Mouse (Mus musculus) forebrain, embryonic 16.5 days (tissue): ENCODE results near the gene Fbxo39. TPM values are rescaled to one million over a fixed set of nuclear protein-coding genes. Genes with fewer than 3 reads are reported as not detected.

ENCODE experiments used
- ATAC-seq: fragments of 200-750 bp; cut with Nextera tagmentation; 2 replicates; pipeline ENCODE4 v1.8.0; 2017; ENCODE audit warnings: mild to moderate bottlenecking, moderate library complexity
- H3K27ac ChIP-seq: fragments of 300-500 bp; sonication (generic); 2 replicates; pipeline ENCODE4 v1.5.1; 2014; ENCODE audit warnings: low read length, control low read depth
- H3K27me3 ChIP-seq: fragments of 300-500 bp; sonication (generic); replicated peaks from 2 replicates; pipeline ENCODE4 v1.6.1; 2014; ENCODE audit warnings: low read length; ENCODE audit not compliant: control insufficient read depth, insufficient read depth
- H3K36me3 ChIP-seq: fragments of 300-500 bp; sonication (generic); 2 replicates; pipeline ENCODE4 v1.6.1; 2014; ENCODE audit not compliant: control insufficient read depth, insufficient read depth
- H3K4me1 ChIP-seq: fragments of 300-500 bp; sonication (generic); replicated peaks from 2 replicates; pipeline ENCODE4 v1.6.1; 2014; ENCODE audit warnings: low read length; ENCODE audit not compliant: control insufficient read depth, insufficient read depth
- H3K4me2 ChIP-seq: fragments of 300-500 bp; sonication (generic); 2 replicates; pipeline ENCODE4 v1.6.1; 2014; ENCODE audit warnings: mild to moderate bottlenecking, low read length, control low read depth
- H3K4me3 ChIP-seq: fragments of 300-500 bp; sonication (generic); replicated peaks from 2 replicates; pipeline ENCODE4 v1.5.1; 2014; ENCODE audit warnings: mild to moderate bottlenecking, low read length, control low read depth
- H3K9ac ChIP-seq: fragments of 300-500 bp; sonication (generic); replicated peaks from 2 replicates; pipeline ENCODE4 v1.6.1; 2014; ENCODE audit warnings: low read depth, low read length, control low read depth
- H3K9me3 ChIP-seq: fragments of 300-500 bp; sonication (generic); 2 replicates; pipeline ENCODE4 v1.6.1; 2016; ENCODE audit warnings: low read length; ENCODE audit not compliant: control insufficient read depth
- WGBS: fragments of 180-500 bp; shearing (Covaris S2); extraction: QIAGEN DNeasy Blood & Tissue Kit; methylation state at CpG from one replicate; pipeline ENCODE4 v1.1.7; 2014; 5-methylcytosine and 5-hydroxymethylcytosine counted together
- polyA plus RNA-seq: library from polyadenylated mRNA; unstranded; fragments of >200 nt; fragmentation: Nextera tagmentation; extraction: Ambion mirVana; gene quantifications from 2 replicates; pipeline ENCODE4 v1.2.1, GENCODE M21; 2015

Gene Fbxo39
- polyA plus RNA-seq, 1 experiment from 2014 or later: not detected

DNA sequence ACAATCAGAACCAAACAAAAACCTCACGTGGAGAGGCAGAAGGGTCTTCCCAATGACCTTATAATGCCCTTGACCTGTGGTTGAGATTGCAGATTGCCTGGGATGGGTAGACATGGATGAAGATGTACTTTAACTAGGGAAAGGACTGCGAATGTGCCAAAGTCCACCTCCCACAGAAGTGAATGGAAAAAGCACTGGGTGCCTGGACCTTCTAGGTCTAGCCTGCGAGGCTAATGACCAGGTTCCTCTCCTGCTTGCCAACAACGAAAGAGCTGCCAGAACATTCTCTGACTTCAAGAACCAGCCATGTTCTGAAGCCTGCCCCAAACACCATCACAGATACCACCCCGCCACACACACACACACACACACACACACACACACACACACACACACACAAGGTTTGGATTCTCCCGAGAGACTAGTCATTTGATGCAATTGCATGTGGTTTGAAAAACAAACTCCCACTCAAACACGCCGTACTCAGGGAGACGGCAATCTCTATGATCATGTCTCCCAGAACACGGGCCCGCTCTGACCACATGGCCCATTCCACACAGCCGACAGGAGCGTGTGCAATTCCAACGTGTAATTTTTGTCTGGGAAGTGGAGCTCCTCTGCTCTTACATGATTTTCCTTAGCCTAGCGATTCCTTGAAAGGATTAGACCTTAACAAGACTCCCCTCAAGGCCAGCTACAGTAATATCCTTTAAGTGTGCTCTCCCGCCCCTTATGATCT lies 30.6 kb upstream of the Fbxo39 start:
- no peaks in the 10 kb centered on the region for H3K4me1 ChIP-seq
- H3K36me3 ChIP-seq: no peaks in the 10 kb centered on the region
- H3K4me2 ChIP-seq: no peak overlapping the region
- no peaks in the 10 kb centered on the region for H3K27me3 ChIP-seq
- H3K4me3 ChIP-seq: no peak overlapping the region
- no peak for ATAC-seq
- H3K27ac ChIP-seq: no peak overlapping the region
- no peak overlapping the region for H3K9ac ChIP-seq
- H3K9me3 ChIP-seq: no peaks in the 10 kb centered on the region
- 88% methylated on average over 16 of the region's 16 CpGs for WGBS

GRCm38 (mm10) chr11:72284532-72285182 lies 29.6 kb upstream of the Fbxo39 start:
- H3K36me3 ChIP-seq: no peaks in the 10 kb centered on the region
- no peak overlapping the region for H3K27ac ChIP-seq
- no peaks in the 10 kb centered on the region for H3K9me3 ChIP-seq
- H3K4me3 ChIP-seq: no peak overlapping the region
- 81% methylated on average over 14 of the region's 14 CpGs for WGBS
- no peaks in the 10 kb centered on the region for H3K27me3 ChIP-seq
- H3K4me2 ChIP-seq: no peak overlapping the region
- H3K4me1 ChIP-seq: no peaks in the 10 kb centered on the region
- no peak for ATAC-seq
- H3K9ac ChIP-seq: no peak overlapping the region

GRCm38 (mm10) chr11:72285971-72286480 lies 28.2 kb upstream of the Fbxo39 start:
- ATAC-seq: no peak
- WGBS: 77% methylated on average over 6 of the region's 6 CpGs

DNA sequence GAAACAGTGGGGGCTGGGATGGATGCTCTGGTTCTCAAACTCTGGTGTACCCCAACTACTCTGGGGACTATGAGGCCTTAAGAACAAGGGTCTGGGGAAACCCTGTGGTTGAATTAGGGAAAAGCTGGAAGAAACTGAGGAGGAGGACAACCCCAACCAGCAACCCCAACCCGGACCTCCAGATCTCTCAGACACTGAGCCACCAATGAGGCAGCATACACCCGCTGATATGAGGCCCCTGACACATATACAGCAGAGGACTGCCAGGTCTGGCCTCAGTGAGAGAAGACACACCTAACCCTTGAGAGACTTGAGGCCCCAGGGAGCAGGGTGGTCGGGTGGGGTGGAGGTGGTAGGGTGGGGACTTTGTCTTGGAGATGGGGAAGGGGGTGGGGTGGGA lies 27.6 kb upstream of the Fbxo39 start:
- Histone ChIP-seq H3K9me3 (no peaks in the 10 kb centered on the region), H3K27ac (no peak overlapping the region), H3K36me3 (no peaks in the 10 kb centered on the region), H3K4me2 (no peak overlapping the region), H3K9ac (no peak overlapping the region), H3K4me3 (no peak overlapping the region), H3K27me3 (no peaks in the 10 kb centered on the region), H3K4me1 (no peaks in the 10 kb centered on the region)
- no peak for ATAC-seq
- WGBS: 90% methylated on average over 3 of the region's 3 CpGs

More at GRCm38 (mm10) chr11:72285971-72286480, 28.2 kb upstream of the Fbxo39 start:
- H3K4me1 ChIP-seq: no peaks in the 10 kb centered on the region
- no peak overlapping the region for H3K4me3 ChIP-seq
- no peak overlapping the region for H3K9ac ChIP-seq
- no peak overlapping the region for H3K4me2 ChIP-seq
- H3K27ac ChIP-seq: no peak overlapping the region
- H3K9me3 ChIP-seq: no peaks in the 10 kb centered on the region
- H3K36me3 ChIP-seq: no peaks in the 10 kb centered on the region
- H3K27me3 ChIP-seq: no peaks in the 10 kb centered on the region

DNA sequence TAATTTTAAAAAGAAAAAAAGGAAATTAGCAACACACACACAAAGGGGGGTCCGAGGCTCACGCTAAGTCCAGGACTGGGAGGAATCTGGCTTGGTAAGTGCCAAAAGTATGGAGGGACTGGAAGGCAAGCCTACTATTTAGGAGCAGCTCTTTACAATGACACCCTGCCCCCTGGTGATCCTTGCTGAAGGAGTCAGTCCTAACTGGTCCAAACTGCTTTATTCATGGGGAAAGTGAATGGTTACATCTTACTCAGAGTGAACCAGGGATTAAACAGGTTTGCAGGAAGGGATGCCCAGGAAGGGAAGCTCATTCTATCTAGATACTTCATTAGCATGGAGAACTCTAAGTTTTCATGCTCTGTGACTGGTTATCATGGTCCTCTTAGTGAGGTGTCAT lies 27.1 kb upstream of the Fbxo39 start:
- no peak for ATAC-seq
- H3K9ac ChIP-seq: no peak overlapping the region
- WGBS: 86% methylated on average over 2 of the region's 2 CpGs
- H3K9me3 ChIP-seq: no peaks in the 10 kb centered on the region
- H3K36me3 ChIP-seq: no peaks in the 10 kb centered on the region
- H3K4me3 ChIP-seq: no peak overlapping the region
- H3K4me2 ChIP-seq: no peak overlapping the region
- no peak overlapping the region for H3K27ac ChIP-seq
- H3K4me1 ChIP-seq: no peaks in the 10 kb centered on the region
- H3K27me3 ChIP-seq: no peaks in the 10 kb centered on the region

GRCm38 (mm10) chr11:72287543-72287942 lies 26.7 kb upstream of the Fbxo39 start:
- Histone ChIP-seq H3K36me3 (no peaks in the 10 kb centered on the region), H3K9ac (no peak overlapping the region), H3K9me3 (no peaks in the 10 kb centered on the region), H3K27ac (no peak overlapping the region), H3K4me2 (no peak overlapping the region), H3K4me1 (no peaks in the 10 kb centered on the region), H3K4me3 (no peak overlapping the region), H3K27me3 (no peaks in the 10 kb centered on the region)
- 81% methylated on average over 3 of the region's 3 CpGs for WGBS
- no peak for ATAC-seq

DNA sequence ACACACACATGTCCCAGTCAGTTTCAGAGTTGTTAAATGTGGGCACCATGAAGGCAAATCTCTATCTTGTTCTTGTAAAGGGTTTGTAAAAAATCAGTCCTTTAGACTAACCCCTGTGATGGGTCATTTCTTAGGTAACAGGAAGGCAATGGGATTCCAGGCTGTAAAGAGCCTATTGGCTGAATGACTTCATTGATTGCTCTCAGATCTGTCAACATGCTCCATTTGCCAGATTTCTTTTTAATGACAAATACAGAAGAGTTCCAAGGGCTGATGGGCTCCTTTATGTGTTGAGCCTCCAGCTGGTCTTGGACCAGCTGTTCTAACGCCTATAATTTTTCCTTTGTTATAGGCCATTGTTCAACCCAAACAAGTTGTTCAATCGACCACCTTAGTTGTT lies 21.1 kb upstream of the Fbxo39 start:
- Histone ChIP-seq H3K4me1 (no peaks in the 10 kb centered on the region), H3K4me2 (no peak overlapping the region), H3K9ac (no peak overlapping the region), H3K4me3 (no peak overlapping the region), H3K36me3 (no peaks in the 10 kb centered on the region), H3K27ac (no peak overlapping the region), H3K27me3 (no peaks in the 10 kb centered on the region), H3K9me3 (no peaks in the 10 kb centered on the region)
- no peak for ATAC-seq
- WGBS: 86% methylated on average over 2 of the region's 2 CpGs

DNA sequence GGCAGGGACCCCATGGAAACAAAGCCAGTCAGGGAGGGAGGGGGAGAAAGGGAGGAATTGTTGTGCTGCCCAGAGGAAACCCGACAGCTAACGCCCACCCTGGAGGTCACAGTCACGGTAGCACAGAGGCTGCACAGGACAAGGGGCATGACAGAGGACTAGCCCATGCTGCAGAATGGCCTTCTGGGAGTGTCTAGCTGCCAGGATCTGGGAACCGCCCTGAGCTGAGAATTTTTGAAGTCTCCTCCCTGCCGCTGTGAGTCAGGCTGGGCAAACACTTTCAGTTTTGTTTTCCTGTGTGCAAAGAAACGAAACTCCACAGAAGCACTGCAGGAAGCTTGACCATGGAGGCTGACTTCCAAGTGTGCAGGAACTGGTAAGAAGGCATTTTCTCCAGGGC lies 12.9 kb upstream of the Fbxo39 start, which contains the start of gene Xaf1:
TSS of gene Xaf1 (plus strand) at position 296 of the 400 bp plus-strand sequence.
- Histone ChIP-seq H3K36me3 (no peaks in the 10 kb centered on the region), H3K9ac (no peak within 1 kb of the TSS), H3K4me3 (no peak within 1 kb of the TSS), H3K4me2 (no peak within 1 kb of the TSS), H3K4me1 (no peaks in the 10 kb centered on the region), H3K27ac (no peak within 1 kb of the TSS), H3K9me3 (no peaks in the 10 kb centered on the region), H3K27me3 (no peaks in the 10 kb centered on the region)
- ATAC-seq: no peak
- 35% methylated on average over 6 of the region's 6 CpGs for WGBS

DNA sequence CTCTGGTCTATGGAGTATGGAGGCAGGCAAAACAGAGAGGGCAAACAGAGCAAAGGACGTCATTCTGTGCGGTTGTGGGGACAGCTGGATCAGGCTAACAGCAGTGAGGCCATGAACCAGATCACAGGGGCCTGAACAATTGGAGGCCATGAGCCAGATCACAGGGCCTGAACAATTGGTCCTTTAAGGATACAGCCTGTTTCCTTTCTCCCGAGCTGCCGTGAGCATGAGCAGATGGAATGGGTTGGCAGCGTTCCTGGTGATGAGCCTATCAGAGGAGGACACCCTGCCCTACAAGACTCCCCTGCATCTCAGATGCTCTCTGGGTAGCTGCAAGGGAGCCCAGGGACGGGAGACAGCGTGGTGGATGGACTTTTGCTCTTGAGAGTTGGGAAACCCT lies 12.0 kb upstream of the Fbxo39 start:
- Histone ChIP-seq H3K27ac (no peak overlapping the region), H3K4me1 (no peaks in the 10 kb centered on the region), H3K36me3 (no peaks in the 10 kb centered on the region), H3K9me3 (no peaks in the 10 kb centered on the region), H3K4me2 (no peak overlapping the region), H3K27me3 (no peaks in the 10 kb centered on the region), H3K9ac (no peak overlapping the region), H3K4me3 (no peak overlapping the region)
- ATAC-seq: no peak
- 70% methylated on average over 7 of the region's 7 CpGs for WGBS
